Mouse (Mus musculus) layer of hippocampus, adult 9-10 months (tissue): ENCODE data around the gene Gm49368.
"Not testable (repeated sequence)": the region's sequence is repeated elsewhere in the genome, so short reads cannot be mapped to it uniquely, and the experiment has no call there.

Experiments used
- DNase-seq: peaks from one replicate; pipeline ENCODE4 v3.0.0; 2022; ENCODE audit warnings: low spot score

Gm49368 gene

DNA sequence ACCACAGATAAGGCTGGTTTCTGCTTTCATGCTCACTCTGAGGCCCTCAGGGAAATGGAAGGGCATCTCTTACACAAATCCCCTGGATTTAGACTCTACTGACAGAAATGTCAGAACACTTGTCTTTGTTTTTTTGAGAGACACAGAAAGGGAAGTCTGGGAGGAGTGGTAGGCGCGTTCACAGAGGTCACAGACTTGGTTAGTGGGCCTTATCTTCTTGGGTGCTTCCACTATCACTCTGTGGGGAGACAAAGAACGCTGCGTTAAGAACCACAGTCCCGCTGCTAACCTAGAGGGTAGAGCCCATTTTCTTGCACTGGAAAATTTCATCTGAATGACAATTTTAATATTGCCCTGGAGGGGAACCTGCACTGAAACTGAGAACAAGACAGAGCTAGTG, 69.7 kb downstream of the Gm49368 start:
- no peak for DNase-seq

GRCm38 (mm10) chr7:128133596-128133995, 71.1 kb downstream of the Gm49368 start:
- DNase-seq, result no peak

GRCm38 (mm10) chr7:128136927-128137326, 74.4 kb downstream of the Gm49368 start:
- no peak for DNase-seq

DNA sequence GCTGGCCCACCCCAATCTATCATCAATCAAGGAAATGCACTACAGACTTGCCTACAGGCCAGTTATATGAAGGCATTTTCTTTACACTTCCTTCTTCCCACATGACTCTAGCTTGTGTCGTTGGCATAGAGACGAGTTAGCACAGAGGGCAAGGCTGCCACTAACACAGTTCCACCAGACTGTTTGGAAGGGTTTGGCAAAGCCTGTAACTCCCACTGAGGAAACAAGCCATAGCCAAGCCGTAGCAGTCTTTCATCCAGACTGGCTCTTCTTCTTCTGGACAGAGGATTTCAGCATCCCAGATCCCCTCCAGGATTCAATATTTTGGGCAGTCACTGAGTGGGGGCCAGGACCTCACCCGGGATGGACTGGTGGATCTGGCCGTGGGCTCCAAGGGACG, 77.1 kb downstream of the Gm49368 start:
- DNase-seq, result no peak

DNA sequence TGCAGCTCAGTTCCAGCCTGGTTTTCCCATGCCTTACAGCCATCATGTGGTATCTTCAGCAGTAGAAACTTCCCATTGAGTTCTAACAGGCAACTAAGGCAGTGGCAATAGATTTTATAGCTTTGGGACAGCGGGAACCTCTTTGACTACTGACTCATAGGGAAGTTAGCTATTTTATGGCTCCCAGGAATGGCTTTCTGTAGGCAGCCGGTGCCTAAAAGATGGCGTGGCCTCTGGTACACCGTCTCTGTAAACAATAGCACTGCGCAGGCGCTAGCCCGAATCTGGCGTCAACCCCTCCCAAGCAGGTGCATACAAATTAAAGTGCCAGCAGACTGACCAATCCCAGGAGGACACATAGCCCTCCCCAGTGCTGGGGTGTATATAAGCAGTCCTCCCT, 88.5 kb downstream of the Gm49368 start:
- DNase-seq, result no peak

- no peak for DNase-seq
These were observed 91.6 kb downstream of the Gm49368 start, which contains the start of gene Itgad for GRCm38 (mm10) chr7:128154076-128154475. TSS of gene Itgad (plus strand) at chr7:128154376.

DNA sequence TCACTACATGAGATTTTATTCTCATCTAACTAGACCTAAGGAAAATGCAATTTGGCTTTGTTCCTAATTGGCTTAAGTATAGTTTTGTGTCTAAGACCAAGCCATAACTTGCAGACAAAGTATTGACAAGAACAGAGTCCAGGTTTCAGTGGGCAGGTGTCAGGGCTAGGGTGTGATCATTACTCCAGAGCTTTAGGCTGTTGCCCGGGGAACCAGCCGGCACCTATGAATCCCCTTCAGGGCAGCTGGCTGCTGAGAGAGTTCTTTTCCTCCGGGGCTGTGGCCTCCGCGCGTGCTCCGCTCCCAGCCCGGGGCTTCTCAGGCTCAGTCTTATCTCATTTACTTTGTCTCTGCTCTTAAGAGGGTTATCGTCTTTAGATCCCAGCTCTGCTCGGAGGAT, 92.4 kb downstream of the Gm49368 start:
- no peak for DNase-seq

DNA sequence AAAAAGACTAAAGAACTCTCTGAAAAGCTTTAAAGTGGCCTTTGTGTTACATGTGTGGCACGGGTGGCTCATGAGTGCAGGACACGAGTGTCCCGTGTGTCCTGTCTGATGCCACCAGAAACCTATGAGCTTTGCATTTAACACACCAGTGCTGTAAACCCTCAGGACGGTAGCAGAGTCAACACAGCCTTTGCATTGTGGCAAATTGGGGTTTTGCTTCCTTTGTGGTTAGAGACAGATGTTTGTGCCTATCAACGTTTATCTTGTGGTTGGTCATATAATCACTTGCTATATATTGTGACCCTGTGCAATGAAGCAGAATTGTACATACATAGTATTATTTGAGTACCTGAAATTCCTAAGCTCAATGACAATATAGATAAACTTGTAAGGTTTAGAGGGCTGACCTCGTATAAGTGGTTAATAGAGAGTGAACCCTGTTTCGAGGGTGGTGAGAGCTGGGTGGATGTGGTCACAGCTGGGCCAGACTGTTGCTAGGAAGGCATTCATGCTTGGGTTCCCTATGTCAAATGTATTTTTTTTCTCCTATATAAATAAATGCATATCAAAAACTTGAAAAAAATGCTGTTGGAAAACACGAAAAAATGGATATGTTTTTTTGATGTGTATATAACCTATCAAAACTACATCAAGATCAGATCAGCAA, 96.3 kb downstream of the Gm49368 start:
- DNase-seq, result not testable (repeated sequence)

DNA sequence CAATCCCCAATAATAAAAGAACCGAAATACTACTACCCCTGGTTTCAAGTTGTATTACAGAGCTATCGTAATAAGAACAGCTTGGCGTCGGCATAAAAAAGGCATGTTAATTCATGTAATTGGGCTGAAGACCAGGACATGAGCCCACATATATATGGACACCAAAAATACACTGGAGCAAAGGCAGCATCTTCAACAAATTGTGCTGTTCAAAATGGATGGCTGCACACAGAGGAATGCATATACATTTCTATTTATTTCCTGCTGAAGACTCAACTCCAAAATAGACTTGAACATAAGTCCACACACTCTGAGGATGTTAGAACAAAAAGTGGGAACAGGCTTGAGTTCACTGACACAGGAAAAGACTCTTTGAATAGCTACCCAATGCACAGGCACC, 101.5 kb downstream of the Gm49368 start:
- no peak for DNase-seq

DNA sequence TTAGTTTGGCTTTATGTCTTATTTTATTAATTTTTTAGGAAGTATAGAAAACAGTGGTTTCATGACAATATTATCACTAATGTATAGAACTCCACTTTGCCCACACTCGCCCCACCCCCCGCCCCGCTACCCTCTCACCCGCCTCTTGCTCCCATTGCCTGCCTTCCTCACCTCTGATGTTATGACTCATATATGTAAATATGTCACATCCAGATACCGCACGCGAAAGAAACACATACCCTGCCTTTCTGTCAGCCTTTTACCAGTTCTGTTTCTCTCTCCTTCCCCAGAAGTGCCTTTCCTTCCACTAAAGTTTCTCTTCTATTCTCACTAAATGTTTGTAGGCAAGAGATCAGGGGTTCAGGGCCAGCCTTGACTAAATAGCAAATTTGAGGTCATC, 103.9 kb downstream of the Gm49368 start:
- DNase-seq, result no peak

GRCm38 (mm10) chr7:128169996-128170395, 107.5 kb downstream of the Gm49368 start:
- no peak for DNase-seq
